27 mouse cellular contexts compared by ENCODE assay signal in the genomic region with DNA sequence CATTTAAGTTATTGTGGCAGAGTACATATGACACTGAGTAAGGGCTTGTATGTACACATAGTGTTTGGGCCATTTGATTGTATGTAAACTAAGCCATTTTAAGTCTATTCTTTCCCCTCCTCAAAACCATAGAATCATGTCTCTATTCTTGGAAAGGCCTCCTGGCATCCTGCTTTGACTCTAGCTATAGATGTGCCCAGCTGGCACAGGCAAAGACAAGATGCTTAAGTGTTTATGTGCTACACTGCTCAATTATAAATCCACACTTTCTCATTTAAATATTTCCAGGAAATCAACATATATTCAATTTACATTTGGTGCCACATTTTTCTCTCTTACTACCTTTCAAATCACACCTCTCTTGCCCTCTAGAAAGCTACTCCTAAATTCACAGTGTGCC.
"Had no signal": no experiment of that assay in that cellular context is flagged by ENCODE, and none has a peak within 500 bp of the region (broad histone marks: within the 10 kb centered on the region; RNA-seq: fewer than 3 reads in every experiment).

No protein-coding gene starts in this region.

- H3K4me2 ChIP-seq: heart, embryonic 11.5 days; heart, embryonic 13.5 days; heart, embryonic 15.5 days; hindbrain, embryonic 13.5 days; hindbrain, embryonic 15.5 days; kidney, embryonic 15.5 days; limb, embryonic 13.5 days; limb, embryonic 15.5 days; liver, embryonic 12.5 days had no signal

- H3K27me3 ChIP-seq: heart, embryonic 13.5 days; heart, embryonic 15.5 days; hindbrain, embryonic 13.5 days; hindbrain, embryonic 15.5 days; limb, embryonic 13.5 days; limb, embryonic 15.5 days; liver, embryonic 12.5 days had no signal

- H3K4me3 ChIP-seq: heart, adult 2 months; heart, embryonic 13.5 days; heart, embryonic 15.5 days; hindbrain, embryonic 13.5 days; hindbrain, embryonic 15.5 days; kidney, embryonic 15.5 days; limb, embryonic 13.5 days; limb, embryonic 15.5 days; liver, embryonic 12.5 days had no signal

- H3K36me3 ChIP-seq: heart, embryonic 13.5 days; heart, embryonic 15.5 days; hindbrain, embryonic 13.5 days; hindbrain, embryonic 15.5 days; kidney, embryonic 15.5 days; limb, embryonic 13.5 days; limb, embryonic 15.5 days; liver, embryonic 12.5 days had no signal

- DNase-seq: gastrocnemius, postnatal 14 days; gastrocnemius, postnatal 36 days; heart, adult 11 months; heart, adult 2 months; heart, postnatal 14 days; heart, postnatal 36 days; kidney, adult 11 months; kidney, adult 2 months; kidney, adult 9 months; kidney, postnatal 14 days; kidney, postnatal 36 days; layer of hippocampus, adult 9-11 months; layer of hippocampus, postnatal 36 days; left cerebral cortex, postnatal 4 days had no signal

- H3K9ac ChIP-seq: heart, embryonic 13.5 days; heart, embryonic 15.5 days; hindbrain, embryonic 13.5 days; hindbrain, embryonic 15.5 days; kidney, embryonic 15.5 days; limb, embryonic 13.5 days; limb, embryonic 15.5 days; liver, embryonic 12.5 days; liver, embryonic 14.5 days had no signal

- H3K27ac ChIP-seq: heart, adult 2 months; heart, embryonic 13.5 days; heart, embryonic 15.5 days; hindbrain, embryonic 13.5 days; hindbrain, embryonic 15.5 days; hindbrain, postnatal 0 days; kidney, embryonic 15.5 days; kidney, postnatal 0 days; limb, embryonic 13.5 days; limb, embryonic 15.5 days; liver, embryonic 12.5 days; liver, embryonic 14.5 days had no signal

- ATAC-seq: hindbrain, postnatal 0 days; intestine, embryonic 16.5 days; liver, embryonic 12.5 days had no signal

- H3K9me3 ChIP-seq: heart, embryonic 13.5 days; heart, embryonic 15.5 days; hindbrain, embryonic 13.5 days; hindbrain, embryonic 15.5 days; kidney, embryonic 15.5 days; limb, embryonic 13.5 days; limb, embryonic 15.5 days; liver, embryonic 12.5 days had no signal

- H3K4me1 ChIP-seq: heart, embryonic 15.5 days; hindbrain, embryonic 15.5 days; limb, embryonic 13.5 days; limb, embryonic 15.5 days; liver, embryonic 12.5 days had no signal
